Mouse (Mus musculus) small intestine, adult 2 months (tissue): ENCODE data around the gene Mrps34. TPM values are rescaled to one million over a fixed set of nuclear protein-coding genes. Genes with fewer than 3 reads are reported as not detected.
A peak's percentile ranks its signal among the peaks of the same experiment; 100 is the strongest.

Experiments
- H3K27ac ChIP-seq: fragments of 200-500 bp; 2 replicates; pipeline ENCODE4 v1.5.1; 2012; ENCODE audit warnings: low read depth, low read length, control low read depth, inconsistent platforms; ENCODE audit not compliant: insufficient read depth
- H3K27me3 ChIP-seq: fragments of 200-500 bp; 2 replicates; pipeline ENCODE4 v1.6.1; 2012; ENCODE audit warnings: mild to moderate bottlenecking, moderate library complexity, low read length, inconsistent platforms; ENCODE audit not compliant: control insufficient read depth, insufficient read depth
- H3K36me3 ChIP-seq: fragments of 200-500 bp; 2 replicates; pipeline ENCODE4 v1.6.1; 2012; ENCODE audit warnings: mild to moderate bottlenecking, low read length, control low read depth, inconsistent platforms; ENCODE audit not compliant: control insufficient read depth, insufficient read depth
- H3K4me1 ChIP-seq: fragments of 200-500 bp; 2 replicates; pipeline ENCODE4 v1.6.1; 2012; ENCODE audit warnings: low read length, inconsistent platforms, mixed read lengths; ENCODE audit not compliant: control insufficient read depth, insufficient read depth, insufficient read length
- H3K4me3 ChIP-seq: fragments of 200-500 bp; 2 replicates; pipeline ENCODE4 v1.5.1; 2012; ENCODE audit warnings: low read depth, mild to moderate bottlenecking, control low read depth, inconsistent platforms, low read length, moderate library complexity
- CTCF ChIP-seq: fragments of 200-500 bp; IDR thresholded peaks from 2 replicates; pipeline ENCODE4 v1.5.1; 2012; ENCODE audit warnings: low read depth, mild to moderate bottlenecking, control low read depth, inconsistent platforms, low read length, moderate library complexity, mixed read lengths; ENCODE audit not compliant: insufficient replicate concordance, insufficient read length; ENCODE audit errors: extremely low read depth
- POLR2A ChIP-seq: fragments of 200-500 bp; IDR thresholded peaks from 2 replicates; pipeline ENCODE4 v1.6.1; 2012; ENCODE audit warnings: low read depth, mild to moderate bottlenecking, control low read depth, inconsistent platforms, low read length, moderate library complexity
- WGBS: fragments of 180-500 bp; shearing (Covaris S2); methylation state at CpG from one replicate; pipeline ENCODE4 v1.1.7; 2018; 5-methylcytosine and 5-hydroxymethylcytosine counted together
- polyA plus RNA-seq: library from polyadenylated mRNA; depleted of rRNA; stranded (reverse); fragments of >200 nt; gene quantifications from 2 replicates; pipeline ENCODE4 v1.2.3, GENCODE M21; 2012; rRNA removed

Gene Mrps34
- 244 and 319 TPM in 2 replicates for polyA plus RNA-seq

GRCm38 (mm10) chr17:24894995-24895547 is at the start of gene Mrps34, which contains the start of gene Eme2:
Gene Mrps34 (plus strand): TSS chr17:24895116.
Gene Eme2 (minus strand): TSS chr17:24895087.
- peaks cover 45% of the 10 kb centered on the region for H3K36me3 ChIP-seq

GRCm38 (mm10) chr17:24847386-24847785 is 47.5 kb upstream of the Mrps34 start:
- Histone ChIP-seq H3K36me3 (0 out of 2 replicates have a peak, but pooled peaks cover 1% of the 10 kb centered on the region), H3K4me1 (peaks cover 14% of the 10 kb centered on the region; the same call in 1 of the 2 replicates), H3K27me3 (no peaks in the 10 kb centered on the region), H3K4me3 (no peak overlapping the region), H3K27ac (peak overlapping the region; percentile 59; the same call in 1 of the 2 replicates)
- WGBS = 29% methylated on average over 1 of the region's 1 CpGs
- TF ChIP-seq POLR2A (no peak), CTCF (no peak)

More at GRCm38 (mm10) chr17:24894995-24895547, at the start of gene Mrps34, which contains the start of gene Eme2:
- under 1% methylated on average over 62 of the region's 62 CpGs for WGBS
- Histone ChIP-seq H3K4me3 (peak within 1 kb of the TSS; percentile 72), H3K4me1 (peaks cover 11% of the 10 kb centered on the region), H3K27me3 (no peaks in the 10 kb centered on the region), H3K27ac (peak within 1 kb of the TSS; percentile 73)
- no peak for TF ChIP-seq CTCF
- no peak; the same call in 1 of the 2 replicates for TF ChIP-seq POLR2A

GRCm38 (mm10) chr17:24848600-24849031 is 46.3 kb upstream of the Mrps34 start:
- peaks cover 13% of the 10 kb centered on the region; the same call in 1 of the 2 replicates for H3K4me1 ChIP-seq
- H3K36me3 ChIP-seq = peaks cover 12% of the 10 kb centered on the region
- no peaks in the 10 kb centered on the region for H3K27me3 ChIP-seq
- peak overlapping the region; percentile 2; the same call in 1 of the 2 replicates for H3K4me3 ChIP-seq
- H3K27ac ChIP-seq = peak overlapping the region; percentile 96
- no peak for TF ChIP-seq POLR2A
- no peak for TF ChIP-seq CTCF

GRCm38 (mm10) chr17:24849733-24850064 is 45.2 kb upstream of the Mrps34 start:
- H3K4me3 ChIP-seq = peak overlapping the region; percentile 96
- TF ChIP-seq POLR2A = no peak
- no peak; the same call in 1 of the 2 replicates for TF ChIP-seq CTCF
- H3K27ac ChIP-seq = peak overlapping the region; percentile 96
- peaks cover 12% of the 10 kb centered on the region; the same call in 1 of the 2 replicates for H3K4me1 ChIP-seq
- peaks cover 19% of the 10 kb centered on the region for H3K36me3 ChIP-seq
- no peaks in the 10 kb centered on the region for H3K27me3 ChIP-seq
- WGBS = under 1% methylated on average over 21 of the region's 21 CpGs

GRCm38 (mm10) chr17:24850065-24850772 is 44.7 kb upstream of the Mrps34 start, which contains the start of gene Fahd1:
Gene Fahd1 (minus strand): TSS chr17:24850364.
- no peaks in the 10 kb centered on the region for H3K27me3 ChIP-seq
- H3K4me3 ChIP-seq = peak within 1 kb of the TSS; percentile 96
- H3K36me3 ChIP-seq = peaks cover 23% of the 10 kb centered on the region
- WGBS = under 1% methylated on average over 58 of the region's 58 CpGs
- H3K27ac ChIP-seq = peak within 1 kb of the TSS; percentile 96
- H3K4me1 ChIP-seq = peaks cover 12% of the 10 kb centered on the region; the same call in 1 of the 2 replicates
- TF ChIP-seq CTCF (no peak), POLR2A (peak; percentile 91)

GRCm38 (mm10) chr17:24850773-24851127 is 44.2 kb upstream of the Mrps34 start:
- peak overlapping the region; percentile 96 for H3K4me3 ChIP-seq
- 0% methylated on average over 20 of the region's 20 CpGs for WGBS
- TF ChIP-seq POLR2A (no peak), CTCF (no peak)
- H3K27ac ChIP-seq = peak overlapping the region; percentile 76
- H3K36me3 ChIP-seq = peaks cover 28% of the 10 kb centered on the region
- no peaks in the 10 kb centered on the region for H3K27me3 ChIP-seq
- H3K4me1 ChIP-seq = peaks cover 10% of the 10 kb centered on the region; the same call in 1 of the 2 replicates
